In the genomic region with DNA sequence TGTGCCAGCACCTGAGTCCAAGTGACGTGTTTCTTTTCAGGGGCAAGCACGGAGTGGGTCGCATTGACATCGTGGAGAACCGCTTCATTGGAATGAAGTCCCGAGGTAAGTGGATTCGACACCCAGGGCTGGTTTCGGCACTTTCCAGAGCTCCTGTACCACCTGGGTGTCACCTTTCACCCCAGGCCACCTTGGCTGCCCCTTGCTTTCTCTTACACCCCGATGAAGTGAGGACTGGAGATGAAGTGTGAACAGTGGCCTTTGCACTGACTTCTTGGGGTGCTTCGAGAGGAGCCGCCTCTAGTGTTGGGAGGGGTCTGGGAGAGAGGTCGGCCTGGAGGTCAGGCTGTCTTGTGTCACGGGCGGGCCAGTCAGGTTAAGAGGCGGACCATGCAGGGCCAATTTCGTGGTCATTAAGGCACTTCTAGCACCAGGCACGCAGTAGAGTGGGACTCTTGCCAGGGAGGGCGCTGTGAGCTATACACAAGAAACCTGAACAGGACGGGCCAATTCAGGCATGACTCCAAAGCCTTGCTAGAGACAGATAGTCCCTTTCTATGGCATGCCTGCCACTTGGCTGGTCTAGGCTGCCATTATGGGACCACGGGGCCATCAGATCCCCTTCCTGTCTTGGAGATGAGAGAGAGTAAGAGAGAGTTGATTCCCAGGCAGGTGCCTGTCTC, we compare ENCODE assay signal across 10 mouse cellular contexts. TPM values are rescaled to one million over a fixed set of nuclear protein-coding genes. Genes with fewer than 3 reads are reported as not detected.
DNase-seq lines count a peak whose midpoint lies in the region; ATAC-seq and TF ChIP-seq lines count a peak whose summit lies in the region.
"Had no signal": no experiment of that assay in that cellular context is flagged by ENCODE, and none has a peak within 500 bp of the region (broad histone marks: within the 10 kb centered on the region; RNA-seq: fewer than 3 reads in every experiment).

No protein-coding gene starts in this region.

- WGBS in lung, adult 2 months = 72% methylated on average over 20 of the region's 20 CpGs

- H3K4me1 ChIP-seq in lung, adult 2 months (ENCODE audit: control insufficient read depth, insufficient read depth, low read length) = no peaks in the 10 kb centered on the region

- TF ChIP-seq CTCF in lung, adult 2 months (IDR thresholded peaks at IDR 0.05; ENCODE audit: insufficient read depth, low read length) = no peak

- peak; percentile 16 for DNase-seq in cerebellum, adult 11 months
- peak; percentile 12 for DNase-seq in lung, postnatal 10 days
- no peak for DNase-seq in lung, adult 2 months
- peak; percentile 67 to 81 for DNase-seq in cerebellum, postnatal 25 days
- peak; percentile 70 to 73 for DNase-seq in kidney, postnatal 36 days
- DNase-seq in left cerebral cortex, adult 11 months (ENCODE audit: low spot score) = no peak
- no peak for DNase-seq in layer of hippocampus, adult 18-20 months (ENCODE audit: low spot score in 2 of 2)
- DNase-seq: lung, embryonic 14.5 days; thymus, adult 2 months had no signal

- no peak for TF ChIP-seq POLR2A in lung, adult 2 months (IDR thresholded peaks at IDR 0.05; ENCODE audit: borderline replicate concordance, extremely low read depth, low read depth, low read length)

- H3K4me3 ChIP-seq in lung, adult 2 months (replicated peaks; ENCODE audit: extremely low read depth, low read depth, low read length) = no peak overlapping the region

- no peak for ATAC-seq in cerebellum, adult (ENCODE audit: insufficient number of reproducible peaks, low FRiP score, low TSS enrichment)

RNA-seq across cellular contexts. Expression of gene Ass1, which starts 31.6 kb away (rescaled TPM):
- polyA plus RNA-seq in lung, adult 2 months (2012; rRNA removed) = 14.3 and 18.2 TPM in 2 replicates
- 10 to 100 TPM; 33.8 to 40.5 TPM for total RNA-seq in layer of hippocampus, adult 18-20 months (2021)

Comparison
In these comparisons a context has a peak if more than half of its experiments do, and no peak if none do; other contexts are left out.
1. DNase-seq: peak in cerebellum, adult 11 months (single experiment), lung, postnatal 10 days (single experiment), cerebellum, postnatal 25 days (2 of 2) and kidney, postnatal 36 days (2 of 2); none in lung, adult 2 months (single experiment), left cerebral cortex, adult 11 months (single experiment) and layer of hippocampus, adult 18-20 months (0 of 2).